Mouse (Mus musculus): ENCODE data around the gene Hagh.

DNA sequence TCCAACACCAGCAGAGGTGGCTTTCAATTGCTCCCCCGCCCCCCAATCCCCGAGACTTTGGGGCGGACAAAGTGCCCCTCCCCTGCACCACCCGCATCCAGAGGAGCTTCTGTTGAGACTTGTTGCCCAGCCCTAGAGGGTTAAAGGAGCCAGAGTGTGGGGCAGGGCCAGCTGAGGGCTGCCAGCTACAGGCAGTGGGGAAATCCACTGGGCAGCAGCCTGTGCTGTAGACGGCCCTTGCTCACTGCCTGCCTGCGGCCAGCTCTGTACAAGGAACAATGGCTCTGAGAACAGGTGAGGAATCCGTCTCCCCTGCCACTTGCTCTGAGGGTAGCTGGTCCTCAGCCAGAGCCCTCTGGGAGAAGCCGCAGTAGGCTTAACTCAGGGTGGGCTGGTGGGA is 38.6 kb downstream of the Hagh start:
- no peak for TF ChIP-seq EP300 (IDR thresholded peaks at IDR 0.05; ENCODE audit: low read depth)
- no peak for TF ChIP-seq CTCF (IDR thresholded peaks at IDR 0.05; ENCODE audit: low read depth)

Data from liver, postnatal 0 days (tissue).